Mouse (Mus musculus) liver, embryonic 11.5 days (tissue): ENCODE data around the gene Olfr127. TPM values are rescaled to one million over a fixed set of nuclear protein-coding genes. Genes with fewer than 3 reads are reported as not detected.
"Not testable (repeated sequence)": the region's sequence is repeated elsewhere in the genome, so short reads cannot be mapped to it uniquely, and the experiment has no call there.

Experiments used
- ATAC-seq: fragments of 200-750 bp; cut with Nextera tagmentation; replicated peaks from 2 replicates; pipeline ENCODE4 v1.8.0; 2017; ENCODE audit warnings: moderate number of reproducible peaks, mild to moderate bottlenecking, moderate TSS enrichment, moderate library complexity; ENCODE audit not compliant: low FRiP score
- DNase-seq: peaks from one replicate; pipeline ENCODE4 v3.0.0-alpha.2; 2017; ENCODE audit warnings: low spot score
- H3K27ac ChIP-seq: fragments of 300-500 bp; sonication (generic); 2 replicates; pipeline ENCODE4 v1.5.1; 2014; ENCODE audit warnings: mild to moderate bottlenecking, low read depth, low read length, control low read depth
- H3K27me3 ChIP-seq: fragments of 300-500 bp; sonication (generic); replicated peaks from 2 replicates; pipeline ENCODE4 v1.6.1; 2014; ENCODE audit warnings: low read length, mixed read lengths; ENCODE audit not compliant: control insufficient read depth, insufficient read depth
- H3K36me3 ChIP-seq: fragments of 300-500 bp; sonication (generic); 2 replicates; pipeline ENCODE4 v1.6.1; 2014; ENCODE audit warnings: mild to moderate bottlenecking, low read length, moderate library complexity, mixed read lengths; ENCODE audit not compliant: control insufficient read depth, insufficient read depth
- H3K4me1 ChIP-seq: fragments of 300-500 bp; sonication (generic); replicated peaks from 2 replicates; pipeline ENCODE4 v1.6.1; 2014; ENCODE audit warnings: low read length, mixed read lengths; ENCODE audit not compliant: control insufficient read depth, insufficient read depth
- H3K4me2 ChIP-seq: fragments of 300-500 bp; sonication (generic); 2 replicates; pipeline ENCODE4 v1.6.1; 2014; ENCODE audit warnings: mild to moderate bottlenecking, control low read depth, moderate library complexity
- H3K4me3 ChIP-seq: fragments of 300-500 bp; sonication (generic); 2 replicates; pipeline ENCODE4 v1.5.1; 2014; ENCODE audit warnings: low read depth, low read length, control low read depth
- H3K9ac ChIP-seq: fragments of 300-500 bp; sonication (generic); 2 replicates; pipeline ENCODE4 v1.6.1; 2014; ENCODE audit warnings: low read depth, low read length, control low read depth
- H3K9me3 ChIP-seq: fragments of 300-500 bp; sonication (generic); 2 replicates; pipeline ENCODE4 v1.6.1; 2016; ENCODE audit warnings: low read length, inconsistent platforms, mixed read lengths; ENCODE audit not compliant: control insufficient read depth
- whole genome bisulfite sequencing: fragments of 180-500 bp; shearing (Covaris S2); extraction: QIAGEN DNeasy Blood & Tissue Kit; methylation state at CpG from one replicate; pipeline ENCODE4 v1.1.7; 2014; 5-methylcytosine and 5-hydroxymethylcytosine counted together
- polyA plus RNA-seq: library from polyadenylated mRNA; unstranded; fragments of >200 nt; fragmentation: Nextera tagmentation; extraction: Ambion mirVana; gene quantifications from 2 replicates; pipeline ENCODE4 v1.2.1, GENCODE M21; 2014

Gene Olfr127
- polyA plus RNA-seq, result not detected in 2 replicates

DNA sequence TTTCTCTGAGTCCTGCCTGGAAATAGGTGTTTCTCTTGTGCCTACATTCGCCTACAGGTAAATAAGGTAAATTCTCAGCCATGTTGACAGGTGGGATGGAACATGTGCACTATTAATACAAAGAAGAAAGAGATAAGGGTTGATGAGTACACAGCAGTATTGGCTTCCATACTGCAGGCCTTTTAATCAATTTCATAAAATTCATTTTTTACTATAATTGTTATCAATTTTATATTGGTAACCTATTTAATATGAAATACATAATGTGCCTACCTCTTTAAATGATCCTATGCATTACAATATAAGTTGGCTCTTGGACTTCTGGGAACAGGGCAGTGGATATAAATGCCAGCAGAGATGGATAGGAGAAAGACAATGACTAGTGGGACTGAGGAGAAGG lies at the start of gene Olfr127:
Gene Olfr127, plus strand, starts transcription at position 301 of the 400 bp plus-strand sequence.
- no peak within 1 kb of the TSS for H3K4me3 ChIP-seq
- H3K27me3 ChIP-seq, result no peaks in the 10 kb centered on the region
- no peaks in the 10 kb centered on the region for H3K9me3 ChIP-seq
- no peak within 1 kb of the TSS for H3K4me2 ChIP-seq
- WGBS, result 66% methylated on average over 1 of the region's 1 CpGs
- DNase-seq (no peak), ATAC-seq (no peak)
- H3K9ac ChIP-seq, result no peak within 1 kb of the TSS
- H3K27ac ChIP-seq, result no peak within 1 kb of the TSS
- H3K36me3 ChIP-seq, result no peaks in the 10 kb centered on the region
- H3K4me1 ChIP-seq, result no peaks in the 10 kb centered on the region

DNA sequence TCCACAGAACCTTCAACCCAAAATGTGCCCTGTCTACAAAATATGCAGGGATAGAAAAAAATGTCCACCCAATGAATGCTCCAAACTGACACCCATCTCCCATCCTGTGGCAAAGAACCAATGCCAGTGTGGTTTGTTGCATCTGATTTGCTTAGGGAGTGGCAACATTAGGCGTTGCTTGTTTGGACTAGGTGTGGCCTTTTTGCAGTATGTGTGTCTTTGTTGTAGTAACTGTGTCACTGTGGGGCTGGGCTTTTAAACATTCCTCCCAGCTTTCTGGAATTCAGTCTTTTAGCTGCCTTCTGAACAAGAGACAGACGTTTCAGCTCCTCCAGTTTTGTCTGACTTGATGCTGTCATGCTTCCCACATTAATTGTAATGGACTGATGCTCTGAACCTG lies 36.3 kb upstream of the Olfr127 start:
- Histone ChIP-seq H3K27me3 (no peaks in the 10 kb centered on the region), H3K9ac (no peak overlapping the region), H3K27ac (no peak overlapping the region), H3K9me3 (no peaks in the 10 kb centered on the region; the same call in 1 of the 2 replicates), H3K4me1 (no peaks in the 10 kb centered on the region), H3K36me3 (no peaks in the 10 kb centered on the region), H3K4me2 (no peak overlapping the region), H3K4me3 (no peak overlapping the region)
- no peak for ATAC-seq
- no peak for DNase-seq
- 59% methylated on average over 2 of the region's 2 CpGs for WGBS

DNA sequence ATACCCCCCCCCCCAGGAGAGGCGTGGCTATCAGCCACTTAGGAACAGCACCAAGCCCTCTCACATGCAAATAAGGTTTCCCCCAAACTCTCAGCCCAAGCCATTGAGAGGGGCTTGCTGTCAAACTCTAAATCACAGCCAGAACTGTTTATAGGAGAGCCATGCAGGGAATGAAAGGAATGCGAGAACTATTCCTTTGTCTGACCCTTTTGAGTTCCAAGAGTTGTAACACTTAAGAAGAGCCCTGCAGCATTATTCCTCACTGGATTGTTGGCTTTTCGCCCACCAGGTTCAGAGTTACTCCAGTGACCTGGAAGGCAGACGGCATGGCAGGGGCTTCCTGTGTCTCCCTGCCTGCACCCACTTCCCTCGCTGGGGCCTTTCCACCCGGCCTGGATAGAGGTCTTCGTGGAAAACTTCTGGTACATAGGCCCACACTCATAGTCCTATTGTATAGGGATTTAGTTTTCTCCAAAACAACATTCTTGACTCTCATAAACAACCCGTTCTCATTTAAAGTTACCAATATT lies 30.5 kb upstream of the Olfr127 start:
- no peaks in the 10 kb centered on the region for H3K4me1 ChIP-seq
- no peaks in the 10 kb centered on the region for H3K36me3 ChIP-seq
- H3K9ac ChIP-seq, result no peak overlapping the region
- H3K9me3 ChIP-seq, result no peaks in the 10 kb centered on the region
- H3K4me3 ChIP-seq, result no peak overlapping the region
- ATAC-seq, result no peak
- no peak overlapping the region for H3K4me2 ChIP-seq
- H3K27me3 ChIP-seq, result no peaks in the 10 kb centered on the region
- 29% methylated on average over 8 of the region's 8 CpGs for whole genome bisulfite sequencing
- H3K27ac ChIP-seq, result no peak overlapping the region
- no peak for DNase-seq

DNA sequence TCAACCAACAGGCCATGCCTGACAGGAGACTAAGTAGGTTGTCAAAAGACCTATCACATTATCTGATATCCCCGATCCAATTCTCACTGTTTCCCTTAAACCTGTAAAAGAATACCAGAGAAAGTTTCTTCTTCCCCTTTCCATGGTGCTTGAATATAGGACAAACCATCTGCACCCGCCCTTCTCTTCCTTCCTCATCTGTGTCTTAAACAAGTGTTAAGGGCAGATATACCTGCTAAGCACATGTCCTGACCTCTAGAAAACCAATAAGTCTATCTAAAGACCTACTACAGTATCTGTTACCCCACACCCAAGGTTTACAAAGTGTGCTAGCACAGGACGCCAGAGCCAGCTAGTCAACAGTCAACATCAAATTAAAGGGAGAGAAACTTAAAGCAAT lies 26.4 kb upstream of the Olfr127 start:
- no peak for ATAC-seq
- Histone ChIP-seq H3K4me3 (no peak overlapping the region), H3K4me2 (no peak overlapping the region), H3K4me1 (no peaks in the 10 kb centered on the region), H3K27ac (no peak overlapping the region), H3K9me3 (no peaks in the 10 kb centered on the region), H3K27me3 (no peaks in the 10 kb centered on the region), H3K9ac (no peak overlapping the region), H3K36me3 (no peaks in the 10 kb centered on the region)
- 59% methylated on average over 3 of the region's 3 CpGs for WGBS
- DNase-seq, result no peak

DNA sequence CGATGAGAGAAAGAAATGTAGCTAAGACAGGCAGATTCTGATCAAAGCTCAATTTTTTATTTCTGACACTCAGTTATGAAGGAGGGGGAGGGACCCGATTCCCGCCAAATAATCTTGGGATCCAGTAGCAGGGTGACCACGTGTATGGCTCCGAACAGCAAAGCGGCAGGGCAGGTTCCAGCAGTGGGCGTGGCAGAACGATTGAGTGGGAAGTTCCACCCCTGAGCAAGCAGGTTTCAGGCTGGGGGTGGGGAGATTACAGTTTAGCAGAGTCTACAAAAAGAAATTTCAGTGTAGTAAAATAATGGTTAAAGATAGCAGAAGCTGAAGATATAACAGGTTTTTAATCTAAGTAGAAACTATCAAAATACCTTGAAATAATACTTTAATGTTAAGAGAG lies 6.6 kb downstream of the Olfr127 start:
- not testable (repeated sequence) for H3K4me3 ChIP-seq

DNA sequence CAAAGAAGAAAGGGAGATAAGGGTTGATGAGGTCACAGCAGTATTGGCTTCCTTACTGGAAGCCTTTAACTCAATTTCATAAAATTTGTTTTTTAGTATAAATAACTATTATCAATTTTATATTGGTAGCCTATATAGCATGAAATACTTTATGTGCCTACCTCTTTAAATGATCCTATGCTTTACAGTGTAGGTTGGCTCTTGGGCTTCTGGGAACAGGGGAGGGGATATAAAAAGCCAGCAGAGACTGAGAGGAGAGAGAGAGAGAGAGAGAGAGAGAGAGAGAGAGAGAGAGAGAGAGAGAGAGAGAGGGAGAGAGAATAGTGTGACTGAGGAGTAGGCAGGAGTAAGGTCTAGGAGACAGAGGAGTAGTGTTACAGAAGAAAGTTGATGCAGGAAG lies 20.0 kb downstream of the Olfr127 start, which contains the start of gene Olfr128:
Gene Olfr128, plus strand, starts transcription at position 301 of the 400 bp plus-strand sequence.
- Histone ChIP-seq H3K9ac (no peak within 1 kb of the TSS), H3K4me1 (no peaks in the 10 kb centered on the region), H3K4me2 (no peak within 1 kb of the TSS), H3K27me3 (no peaks in the 10 kb centered on the region), H3K9me3 (no peaks in the 10 kb centered on the region), H3K36me3 (no peaks in the 10 kb centered on the region), H3K4me3 (no peak within 1 kb of the TSS), H3K27ac (no peak within 1 kb of the TSS)
- ATAC-seq, result no peak
- DNase-seq, result no peak

More for the DNA sequence above, 6.6 kb downstream of the Olfr127 start:
- not testable (repeated sequence) for H3K9ac ChIP-seq, H3K4me2 ChIP-seq, DNase-seq, H3K27me3 ChIP-seq, H3K27ac ChIP-seq, ATAC-seq, H3K9me3 ChIP-seq, H3K4me1 ChIP-seq, H3K36me3 ChIP-seq
- 65% methylated on average over 8 of the region's 8 CpGs for WGBS

DNA sequence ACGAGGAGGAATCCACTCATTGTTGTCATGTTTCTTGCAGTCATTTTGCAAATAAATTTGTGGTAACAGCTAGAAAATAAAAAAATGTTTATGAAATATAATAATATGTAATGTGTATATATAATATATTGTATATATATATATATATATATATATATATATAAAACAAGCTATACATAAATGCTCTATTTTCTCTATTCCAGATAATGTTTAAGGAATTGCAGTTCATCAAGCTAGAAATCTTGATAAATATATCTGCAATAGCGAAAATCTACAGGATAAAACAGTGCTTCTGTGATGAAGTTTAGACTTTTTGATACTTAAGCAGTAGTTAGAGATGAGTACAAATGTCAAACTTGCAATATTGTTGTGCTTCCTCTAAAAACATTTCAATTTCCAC lies 52.7 kb downstream of the Olfr127 start, which contains the start of gene Olfr761:
Gene Olfr761, minus strand, starts transcription at position 101 of the 400 bp plus-strand sequence.
- H3K9me3 ChIP-seq, result no peaks in the 10 kb centered on the region
- H3K27me3 ChIP-seq, result no peaks in the 10 kb centered on the region
- no peak within 1 kb of the TSS for H3K4me2 ChIP-seq
- ATAC-seq, result no peak
- H3K4me3 ChIP-seq, result no peak within 1 kb of the TSS
- DNase-seq, result no peak
- WGBS, result 67% methylated on average over 2 of the region's 2 CpGs
- no peak within 1 kb of the TSS for H3K9ac ChIP-seq
- no peaks in the 10 kb centered on the region for H3K36me3 ChIP-seq
- no peaks in the 10 kb centered on the region for H3K4me1 ChIP-seq
- no peak within 1 kb of the TSS for H3K27ac ChIP-seq

Other genes starting within 250 kb of the Olfr127 start
- gene Olfr117, start 236.7 kb upstream of the Olfr127 start, polyA plus RNA-seq, result not detected in 2 replicates
- not detected in 2 replicates for gene Olfr118, start 233.4 kb upstream of the Olfr127 start, polyA plus RNA-seq
- not detected in 2 replicates for gene Olfr119, start 203.9 kb upstream of the Olfr127 start, polyA plus RNA-seq
- not detected in 2 replicates for gene Olfr120, start 178.6 kb upstream of the Olfr127 start, polyA plus RNA-seq
- not detected in 2 replicates for gene Olfr121, start 151.6 kb upstream of the Olfr127 start, polyA plus RNA-seq
- gene Olfr122, start 131.8 kb upstream of the Olfr127 start, polyA plus RNA-seq, result not detected in 2 replicates
- not detected in 2 replicates for gene Olfr123, start 106.9 kb upstream of the Olfr127 start, polyA plus RNA-seq
- gene Olfr124, start 100.5 kb upstream of the Olfr127 start, polyA plus RNA-seq, result not detected in 2 replicates
- gene Olfr125, start 67.5 kb upstream of the Olfr127 start, polyA plus RNA-seq, result not detected in 2 replicates
- not detected in 2 replicates for gene Olfr126, start 53.0 kb upstream of the Olfr127 start, polyA plus RNA-seq
- gene Olfr128, start 20.1 kb downstream of the Olfr127 start, polyA plus RNA-seq, result not detected in 2 replicates
- not detected in 2 replicates for gene Olfr761, start 52.6 kb downstream of the Olfr127 start, polyA plus RNA-seq
- gene Olfr129, start 159.6 kb downstream of the Olfr127 start, polyA plus RNA-seq, result not detected in 2 replicates
- not detected in 2 replicates for gene Olfr130, start 163.5 kb downstream of the Olfr127 start, polyA plus RNA-seq
- gene Olfr131, start 188.3 kb downstream of the Olfr127 start, polyA plus RNA-seq, result not detected in 2 replicates
- not detected in 2 replicates for gene Olfr132, start 234.1 kb downstream of the Olfr127 start, polyA plus RNA-seq
- gene Olfr133, start 244.8 kb downstream of the Olfr127 start, polyA plus RNA-seq, result not detected in 2 replicates